ENCODE assay signal across 25 mouse cellular contexts in genomic region chr1:20669769-20670168, GRCm38 (mm10). TPM values are rescaled to one million over a fixed set of nuclear protein-coding genes. Genes with fewer than 3 reads are reported as not detected.
"Had no signal": no experiment of that assay in that cellular context is flagged by ENCODE, and none has a peak within 500 bp of the region (broad histone marks: within the 10 kb centered on the region; RNA-seq: fewer than 3 reads in every experiment).

No protein-coding gene starts in this region.

- H3K4me2 ChIP-seq: kidney, embryonic 15.5 days; limb, embryonic 12.5 days; liver, embryonic 11.5 days; lung, embryonic 14.5 days; midbrain, embryonic 13.5 days; neural tube, embryonic 12.5 days; neural tube, embryonic 15.5 days had no signal

- H3K4me3 ChIP-seq: kidney, embryonic 15.5 days; left cerebral cortex, adult 2 months; limb, embryonic 12.5 days; midbrain, embryonic 13.5 days; neural tube, embryonic 12.5 days; neural tube, embryonic 15.5 days had no signal

- DNase-seq: kidney, adult 8-10 months; kidney, postnatal 10 days; kidney, postnatal 36 days; layer of hippocampus, postnatal 36 days; liver, postnatal 0 days; lung, embryonic 14.5 days; right cerebral cortex, adult 18-20 months; right cerebral cortex, postnatal 14 days; right cerebral cortex, postnatal 4 days; thymus, adult 2 months; thymus, postnatal 14 days; thymus, postnatal 4 days had no signal

- H3K9me3 ChIP-seq: kidney, embryonic 15.5 days; limb, embryonic 12.5 days; midbrain, embryonic 13.5 days; neural tube, embryonic 12.5 days; neural tube, embryonic 15.5 days had no signal

- H3K4me1 ChIP-seq: kidney, embryonic 15.5 days; limb, embryonic 12.5 days; midbrain, embryonic 13.5 days; neural tube, embryonic 12.5 days; neural tube, embryonic 15.5 days had no signal

- H3K9ac ChIP-seq: kidney, embryonic 15.5 days; limb, embryonic 12.5 days; liver, embryonic 14.5 days; liver, postnatal 0 days; lung, embryonic 14.5 days; midbrain, embryonic 13.5 days; neural tube, embryonic 12.5 days; neural tube, embryonic 15.5 days had no signal

- H3K36me3 ChIP-seq: kidney, embryonic 15.5 days; limb, embryonic 12.5 days; midbrain, embryonic 13.5 days; neural tube, embryonic 12.5 days; neural tube, embryonic 15.5 days had no signal

- H3K27me3 ChIP-seq: kidney, embryonic 15.5 days; limb, embryonic 12.5 days; midbrain, embryonic 13.5 days; neural tube, embryonic 12.5 days; neural tube, embryonic 15.5 days had no signal

- H3K27ac ChIP-seq: kidney, embryonic 15.5 days; left cerebral cortex, adult 2 months; limb, embryonic 12.5 days; liver, embryonic 14.5 days; macrophage; midbrain, embryonic 13.5 days; neural tube, embryonic 12.5 days; neural tube, embryonic 15.5 days; stomach, postnatal 0 days had no signal

- ATAC-seq: liver, postnatal 0 days; lung, postnatal 0 days; midbrain, embryonic 13.5 days had no signal

RNA-seq across cellular contexts. Expression of gene Pkhd1, which starts 51.9 kb away (rescaled TPM):
- total RNA-seq: layer of hippocampus, postnatal 36 days; megakaryocyte, adult 5-6 weeks had no signal
- polyA plus RNA-seq: macrophage; midbrain, postnatal 0 days had no signal
